Mouse (Mus musculus) activated CD4-positive, CD25-positive, alpha-beta regulatory T cell (primary cell): ENCODE results near the gene Surf4. TPM values are rescaled to one million over a fixed set of nuclear protein-coding genes. Genes with fewer than 3 reads are reported as not detected.

ENCODE experiments used
- polyA plus RNA-seq, 2 experiments: library from polyadenylated mRNA; unstranded; fragments of 100-300 nt; shearing (Covaris generic); gene quantifications; one replicate each; pipeline ENCODE4 v1.2.1; 2017

Gene Surf4
- 100 to 1,000 TPM; 132 to 196 TPM for polyA plus RNA-seq

GRCm38 (mm10) chr2:26933304-26934055 lies at the start of gene Surf4, which contains the start of gene Stkld1:
TSS of gene Surf4 (minus strand) at chr2:26933928.
TSS of gene Stkld1 (plus strand) at chr2:26934047.

GRCm38 (mm10) chr2:26973116-26973515 lies 39.4 kb upstream of the Surf4 start, which contains the start of gene Adamts13:
TSS of gene Adamts13 (plus strand) at chr2:26973416.

GRCm38 (mm10) chr2:26963923-26964723 lies 30.4 kb upstream of the Surf4 start, which contains the start of gene Rexo4:
TSS of gene Rexo4 (minus strand) at chr2:26964386.

GRCm38 (mm10) chr2:26915927-26916728 lies 17.6 kb downstream of the Surf4 start, which contains the start of the genes Surf2 and Surf1:
TSS of gene Surf2 (plus strand) at chr2:26916367.
TSS of gene Surf1 (minus strand) at chr2:26916530.

GRCm38 (mm10) chr2:26910124-26910993 lies 23.4 kb downstream of the Surf4 start, which contains the start of the genes Med22 and Rpl7a:
TSS of gene Med22 (minus strand) at chr2:26910677.
TSS of gene Rpl7a (plus strand) at chr2:26910764.

GRCm38 (mm10) chr2:26902467-26903220 lies 31.1 kb downstream of the Surf4 start, which contains the start of gene Surf6:
TSS of gene Surf6 (minus strand) at chr2:26902879.

Other genes with a start within 250 kb of the Surf4 start
- not detected for gene Abo, start 68.9 kb downstream of the Surf4 start, polyA plus RNA-seq
- gene Surf6, start 31.0 kb downstream of the Surf4 start, polyA plus RNA-seq = 10 to 100 TPM; 26.7 to 34.0 TPM
- 10 to 100 TPM; 21.7 to 24.9 TPM for gene Med22, start 23.3 kb downstream of the Surf4 start, polyA plus RNA-seq
- gene Rpl7a, start 23.2 kb downstream of the Surf4 start, polyA plus RNA-seq = 100 to 1,000 TPM; 246 to 349 TPM
- gene Surf2, start 17.6 kb downstream of the Surf4 start, polyA plus RNA-seq = 10 to 100 TPM; 43.3 to 69.2 TPM
- 100 to 1,000 TPM; 115 to 124 TPM for gene Surf1, start 17.4 kb downstream of the Surf4 start, polyA plus RNA-seq
- under 1 TPM; 0.60 to 0.61 TPM for gene Stkld1, start 119 bp upstream of the Surf4 start, polyA plus RNA-seq
- gene Rexo4, start 30.5 kb upstream of the Surf4 start, polyA plus RNA-seq = 10 to 100 TPM; 64.3 to 65.7 TPM
- not detected for gene Adamts13, start 39.5 kb upstream of the Surf4 start, polyA plus RNA-seq
- 10 to 100 TPM; 30.6 to 35.5 TPM for gene Cacfd1, start 76.0 kb upstream of the Surf4 start, polyA plus RNA-seq
- 1 to 10 TPM; 1.0 to 2.5 TPM for gene Slc2a6, start 94.1 kb upstream of the Surf4 start, polyA plus RNA-seq
- under 1 TPM in 1 of 2 experiments, not detected in 1; 0.23 TPM for gene Mymk, start 138.3 kb upstream of the Surf4 start, polyA plus RNA-seq
- not detected for gene Adamtsl2, start 145.5 kb upstream of the Surf4 start, polyA plus RNA-seq
- gene Fam163b, start 208.6 kb upstream of the Surf4 start, polyA plus RNA-seq = 1 to 10 TPM in 1 of 2 experiments, under 1 TPM in 1; 0.37 to 1.3 TPM
- under 1 TPM in 1 of 2 experiments, not detected in 1; 0.06 TPM for gene Dbh, start 231.3 kb upstream of the Surf4 start, polyA plus RNA-seq